Mouse (Mus musculus): ENCODE data around the gene Mgat5b. TPM values are rescaled to one million over a fixed set of nuclear protein-coding genes. Genes with fewer than 3 reads are reported as not detected.
A peak's percentile ranks its signal among the peaks of the same experiment; 100 is the strongest.

The Mgat5b gene
- total and polyA plus RNA-seq, 3 experiments: not detected

DNA sequence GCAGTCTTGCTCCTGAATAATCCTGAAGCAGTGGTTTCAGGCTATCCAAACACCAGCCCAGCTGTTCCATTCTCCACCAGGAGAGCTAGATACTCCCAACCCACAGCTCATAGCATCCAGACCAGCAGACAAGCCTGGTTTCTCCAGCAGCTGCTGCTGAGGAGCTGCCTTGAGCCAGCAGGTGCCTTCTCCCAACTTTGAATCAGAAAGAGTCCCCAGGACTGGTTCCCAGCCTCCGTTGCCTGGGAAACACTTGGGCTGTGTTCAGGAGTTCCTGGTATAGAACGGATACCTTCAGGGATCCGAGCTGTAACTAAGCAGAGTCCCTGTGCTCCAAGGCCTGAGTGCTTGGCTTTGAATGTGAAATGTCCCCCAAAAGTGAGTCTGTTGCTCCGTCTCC is 98.8 kb downstream of the Mgat5b start:
- H3K36me3 ChIP-seq (ENCODE audit: control insufficient read depth in 1 of 2, insufficient read depth in 2 of 2, low read length in 2 of 2): no peaks in the 10 kb centered on the region
- no peak overlapping the region for H3K4me3 ChIP-seq (ENCODE audit: control insufficient read depth in 1 of 2, insufficient read depth in 1 of 2, low read depth in 2 of 2, low read length in 2 of 2)
- peaks cover 5 to 6% of the 10 kb centered on the region in 2 experiments; a peak in 3 of 4 replicates for H3K27me3 ChIP-seq (ENCODE audit: control insufficient read depth in 1 of 2, insufficient read depth in 2 of 2, low read length in 2 of 2)
- TF ChIP-seq ZKSCAN1 (IDR thresholded peaks at IDR 0.05; ENCODE audit: low read depth, low read length) (no peak), USF1 (IDR thresholded peaks at IDR 0.05; ENCODE audit: low read depth, low read length) (no peak), RAD21 (IDR thresholded peaks at IDR 0.05; ENCODE audit: low read depth, low read length) (no peak), TBP (IDR thresholded peaks at IDR 0.05; ENCODE audit: low read depth, low read length) (no peak), CHD1 (IDR thresholded peaks at IDR 0.05; ENCODE audit: low read depth, low read length) (no peak), HCFC1 (IDR thresholded peaks at IDR 0.05; ENCODE audit: low read depth, low read length) (no peak), JUND (IDR thresholded peaks at IDR 0.05; ENCODE audit: low read depth, low read length) (no peak), MXI1 (IDR thresholded peaks at IDR 0.05; ENCODE audit: low read depth, low read length) (no peak), TAL1 (IDR thresholded peaks at IDR 0.05; ENCODE audit: low read length) (no peak), BHLHE40 (IDR thresholded peaks at IDR 0.05; ENCODE audit: borderline replicate concordance, low read depth, low read length) (no peak), NRF1 (IDR thresholded peaks at IDR 0.05; ENCODE audit: insufficient read depth, low read depth, low read length, poor library complexity, severe bottlenecking) (no peak), MAFK (IDR thresholded peaks at IDR 0.05; ENCODE audit: borderline replicate concordance, low read depth, low read length) (no peak), KAT2A (conservative IDR thresholded peaks at IDR 0.05; ENCODE audit: low read depth, low read length) (no peak), E2F4 (IDR thresholded peaks at IDR 0.05; ENCODE audit: borderline replicate concordance, low read depth, low read length) (no peak), MEF2A (IDR thresholded peaks at IDR 0.05; ENCODE audit: extremely low read depth, insufficient replicate concordance, low read depth, low read length, poor library complexity, severe bottlenecking) (no peak), ELF1 (IDR thresholded peaks at IDR 0.05; ENCODE audit: low read depth, low read length) (no peak), MAZ (IDR thresholded peaks at IDR 0.05; ENCODE audit: low read depth, low read length) (no peak), SIN3A (IDR thresholded peaks at IDR 0.05; ENCODE audit: low read length) (no peak)
- H3K9me3 ChIP-seq (replicated peaks; ENCODE audit: insufficient read depth, low read length): no peaks in the 10 kb centered on the region
- no peak overlapping the region for H3K27ac ChIP-seq (ENCODE audit: control insufficient read depth, low read depth, low read length)
- peaks cover 2 to 5% of the 10 kb centered on the region in 2 experiments; a peak in 2 of 4 replicates for H3K4me1 ChIP-seq (ENCODE audit: control insufficient read depth in 1 of 2, insufficient read depth in 2 of 2, low read length in 2 of 2)
- no peak overlapping the region for H3K9ac ChIP-seq (ENCODE audit: control insufficient read depth, low read depth, low read length, poor library complexity, severe bottlenecking)
- no peak for DNase-seq (ENCODE audit: low read depth, low spot score)
- H3K79me2 ChIP-seq (ENCODE audit: control insufficient read depth, insufficient read depth, low read length, poor library complexity): no peaks in the 10 kb centered on the region

DNA sequence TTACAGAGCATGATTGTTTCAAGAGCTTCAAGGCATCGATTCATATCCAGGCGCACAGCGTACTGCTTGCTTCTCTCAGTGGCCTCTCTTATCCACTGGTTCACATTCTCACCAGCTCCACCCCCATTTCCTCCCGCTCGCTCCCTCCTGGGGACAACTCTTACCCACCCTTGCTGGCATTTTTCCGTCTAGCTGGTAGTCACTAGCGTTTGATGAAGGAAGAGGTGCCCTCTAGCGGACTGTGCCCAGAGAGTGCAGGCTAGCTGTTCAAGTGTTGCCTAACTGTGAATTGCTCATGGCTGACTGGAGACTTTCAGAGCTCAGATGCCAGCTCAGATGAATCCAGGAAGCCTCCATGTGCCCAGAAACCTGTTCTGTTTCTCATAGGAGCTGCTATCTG is 99.7 kb downstream of the Mgat5b start:
- Histone ChIP-seq H3K36me3 (ENCODE audit: control insufficient read depth in 1 of 2, insufficient read depth in 2 of 2, low read length in 2 of 2) (no peaks in the 10 kb centered on the region), H3K4me3 (ENCODE audit: control insufficient read depth in 1 of 2, insufficient read depth in 1 of 2, low read depth in 2 of 2, low read length in 2 of 2) (peak overlapping the region; percentile 33 to 56), H3K27ac (ENCODE audit: control insufficient read depth, low read depth, low read length) (no peak overlapping the region), H3K27me3 (ENCODE audit: control insufficient read depth in 1 of 2, insufficient read depth in 2 of 2, low read length in 2 of 2) (peaks cover 3 to 6% of the 10 kb centered on the region in 2 experiments; a peak in 3 of 4 replicates), H3K79me2 (ENCODE audit: control insufficient read depth, insufficient read depth, low read length, poor library complexity) (no peaks in the 10 kb centered on the region), H3K4me1 (ENCODE audit: control insufficient read depth in 1 of 2, insufficient read depth in 2 of 2, low read length in 2 of 2) (peaks cover 2 to 5% of the 10 kb centered on the region in 2 experiments; a peak in 2 of 4 replicates), H3K9ac (ENCODE audit: control insufficient read depth, low read depth, low read length, poor library complexity, severe bottlenecking) (peak overlapping the region; percentile 23; the same call in 1 of the 2 replicates), H3K9me3 (replicated peaks; ENCODE audit: insufficient read depth, low read length) (no peaks in the 10 kb centered on the region)
- TF ChIP-seq CTCF (IDR thresholded peaks at IDR 0.05 in 2 of 3, conservative IDR thresholded peaks at IDR 0.05 in 1 of 3; ENCODE audit: control insufficient read depth in 1 of 3, insufficient read depth in 1 of 3, low read depth in 2 of 3, low read length in 3 of 3, poor library complexity in 1 of 3, severe bottlenecking in 1 of 3): peak; percentile 77 to 80 (median 79)
- no peak for TF ChIP-seq MAX (IDR thresholded peaks at IDR 0.05; ENCODE audit: low read length)
- peak; percentile 38 for TF ChIP-seq ZC3H11A (IDR thresholded peaks at IDR 0.05; ENCODE audit: low read depth, low read length)
- no peak for TF ChIP-seq ZNF384 (IDR thresholded peaks at IDR 0.05; ENCODE audit: low read depth, low read length)
- TF ChIP-seq ELF1 (IDR thresholded peaks at IDR 0.05; ENCODE audit: low read depth, low read length): no peak
- 0 out of 2 replicates have a peak, but pooled peaks have one; percentile 26 for TF ChIP-seq SIN3A (IDR thresholded peaks at IDR 0.05; ENCODE audit: low read length)
- peak; percentile 58 for TF ChIP-seq RAD21 (IDR thresholded peaks at IDR 0.05; ENCODE audit: low read depth, low read length)
- TF ChIP-seq POLR2A (IDR thresholded peaks at IDR 0.05; ENCODE audit: control insufficient read depth in 1 of 2, insufficient read depth in 1 of 2, low read depth in 1 of 2, low read length in 2 of 2, poor library complexity in 1 of 2): no peak
- no peak for TF ChIP-seq ETS1 (IDR thresholded peaks at IDR 0.05; ENCODE audit: low read depth, low read length)
- TF ChIP-seq MAZ (IDR thresholded peaks at IDR 0.05; ENCODE audit: low read depth, low read length): 0 out of 2 replicates have a peak, but pooled peaks have one; percentile 51
- TF ChIP-seq CHD1 (IDR thresholded peaks at IDR 0.05; ENCODE audit: low read depth, low read length): no peak
- TF ChIP-seq SMC3 (IDR thresholded peaks at IDR 0.05; ENCODE audit: low read depth, low read length): peak; percentile 75
- peak; percentile 94 for DNase-seq (ENCODE audit: low read depth, low spot score)

Data from MEL (cell line).